Mouse (Mus musculus) embryonic facial prominence, embryonic 14.5 days (tissue): ENCODE data around the gene Akap7. TPM values are rescaled to one million over a fixed set of nuclear protein-coding genes. Genes with fewer than 3 reads are reported as not detected.
A peak's percentile ranks its signal among the peaks of the same experiment; 100 is the strongest.

Source experiments
- ATAC-seq: fragments of 200-750 bp; cut with Nextera tagmentation; 2 replicates; pipeline ENCODE4 v1.8.0; 2017; ENCODE audit warnings: low read depth, moderate number of reproducible peaks, moderate TSS enrichment
- DNase-seq: peaks from one replicate; pipeline ENCODE4 v3.0.0-alpha.2; 2015; ENCODE audit warnings: low spot score
- H3K27ac ChIP-seq: fragments of 300-500 bp; sonication (generic); replicated peaks from 2 replicates; pipeline ENCODE4 v1.5.1; 2014; ENCODE audit warnings: low read depth, mild to moderate bottlenecking, low read length, moderate library complexity
- H3K27me3 ChIP-seq: fragments of 300-500 bp; sonication (generic); replicated peaks from 2 replicates; pipeline ENCODE4 v1.6.1; 2014; ENCODE audit warnings: low read length; ENCODE audit not compliant: control insufficient read depth, insufficient read depth
- H3K36me3 ChIP-seq: fragments of 300-500 bp; sonication (generic); 2 replicates; pipeline ENCODE4 v1.6.1; 2014; ENCODE audit warnings: low read length, mixed read lengths; ENCODE audit not compliant: control insufficient read depth, insufficient read depth
- H3K4me1 ChIP-seq: fragments of 300-500 bp; sonication (generic); 2 replicates; pipeline ENCODE4 v1.6.1; 2014; ENCODE audit warnings: antibody characterized with exemption, low read length; ENCODE audit not compliant: control insufficient read depth, insufficient read depth
- H3K4me2 ChIP-seq: fragments of 300-500 bp; sonication (generic); 2 replicates; pipeline ENCODE4 v1.6.1; 2014; ENCODE audit warnings: low read depth, mild to moderate bottlenecking, low read length, moderate library complexity, mixed read lengths
- H3K4me3 ChIP-seq: fragments of 300-500 bp; sonication (generic); 2 replicates; pipeline ENCODE4 v1.5.1; 2014; ENCODE audit warnings: low read depth, mild to moderate bottlenecking, low read length
- H3K9ac ChIP-seq: fragments of 300-500 bp; sonication (generic); 2 replicates; pipeline ENCODE4 v1.6.1; 2014; ENCODE audit warnings: low read depth, mild to moderate bottlenecking, low read length, moderate library complexity, mixed read lengths
- H3K9me3 ChIP-seq: fragments of 300-500 bp; sonication (generic); 2 replicates; pipeline ENCODE4 v1.6.1; 2016; ENCODE audit warnings: low read length; ENCODE audit not compliant: control insufficient read depth
- WGBS: fragments of 180-500 bp; shearing (Covaris S2); extraction: QIAGEN DNeasy Blood & Tissue Kit; methylation state at CpG from one replicate; pipeline ENCODE4 v1.1.7; 2014; 5-methylcytosine and 5-hydroxymethylcytosine counted together
- polyA plus RNA-seq: library from polyadenylated mRNA; unstranded; fragments of >200 nt; fragmentation: Nextera tagmentation; extraction: Ambion mirVana; gene quantifications from 2 replicates; pipeline ENCODE4 v1.2.1, GENCODE M21; 2014

Gene Akap7
- polyA plus RNA-seq, 1 experiment from 2014 or later = 17.5 TPM

GRCm38 (mm10) chr10:25309996-25310395, 2.3 kb upstream of the Akap7 start:
- DNase-seq (no peak), ATAC-seq (no peak)
- Histone ChIP-seq H3K4me1 (peaks cover 9% of the 10 kb centered on the region), H3K9ac (no peak overlapping the region), H3K27ac (no peak overlapping the region), H3K4me3 (no peak overlapping the region), H3K4me2 (no peak overlapping the region), H3K36me3 (no peaks in the 10 kb centered on the region), H3K27me3 (no peaks in the 10 kb centered on the region), H3K9me3 (no peaks in the 10 kb centered on the region)
- 74% methylated on average over 5 of the region's 5 CpGs for WGBS

GRCm38 (mm10) chr10:25305146-25305545, 2.5 kb downstream of the Akap7 start:
- WGBS = 54% methylated on average over 6 of the region's 6 CpGs
- Histone ChIP-seq H3K4me1 (no peaks in the 10 kb centered on the region), H3K4me3 (no peak overlapping the region), H3K36me3 (no peaks in the 10 kb centered on the region), H3K4me2 (no peak overlapping the region), H3K27ac (no peak overlapping the region), H3K9ac (no peak overlapping the region), H3K27me3 (no peaks in the 10 kb centered on the region), H3K9me3 (no peaks in the 10 kb centered on the region)
- ATAC-seq (no peak), DNase-seq (no peak)

- 93% methylated on average over 2 of the region's 2 CpGs for WGBS
- no peak overlapping the region for H3K27ac ChIP-seq
These were observed 3.1 kb downstream of the Akap7 start for GRCm38 (mm10) chr10:25304608-25305007.

GRCm38 (mm10) chr10:25299031-25299529, 8.6 kb downstream of the Akap7 start:
- DNase-seq (no peak), ATAC-seq (no peak)
- Histone ChIP-seq H3K4me3 (no peak overlapping the region), H3K27me3 (no peaks in the 10 kb centered on the region), H3K36me3 (no peaks in the 10 kb centered on the region), H3K9ac (no peak overlapping the region), H3K27ac (no peak overlapping the region), H3K9me3 (no peaks in the 10 kb centered on the region), H3K4me2 (no peak overlapping the region), H3K4me1 (peaks cover 19% of the 10 kb centered on the region)
- WGBS = 96% methylated on average over 15 of the region's 15 CpGs

More at GRCm38 (mm10) chr10:25304608-25305007, 3.1 kb downstream of the Akap7 start:
- no peaks in the 10 kb centered on the region for H3K9me3 ChIP-seq
- H3K4me1 ChIP-seq = no peaks in the 10 kb centered on the region
- no peak for DNase-seq
- H3K9ac ChIP-seq = no peak overlapping the region
- H3K4me2 ChIP-seq = no peak overlapping the region
- H3K27me3 ChIP-seq = no peaks in the 10 kb centered on the region
- no peak for ATAC-seq
- no peak overlapping the region for H3K4me3 ChIP-seq
- H3K36me3 ChIP-seq = no peaks in the 10 kb centered on the region

GRCm38 (mm10) chr10:25298264-25298671, 9.4 kb downstream of the Akap7 start:
- DNase-seq (no peak), ATAC-seq (no peak)
- Histone ChIP-seq H3K4me1 (peaks cover 19% of the 10 kb centered on the region), H3K4me3 (peak overlapping the region; percentile 61; the same call in 1 of the 2 replicates), H3K9me3 (no peaks in the 10 kb centered on the region), H3K27ac (peak overlapping the region; percentile 95), H3K4me2 (peak overlapping the region; percentile 64), H3K9ac (peak overlapping the region; percentile 77), H3K27me3 (no peaks in the 10 kb centered on the region), H3K36me3 (no peaks in the 10 kb centered on the region)
- WGBS = 89% methylated on average over 4 of the region's 4 CpGs

- peak; percentile 39 for DNase-seq
- no peak; the same call in 1 of the 2 replicates for ATAC-seq
- WGBS = 12% methylated on average over 12 of the region's 12 CpGs
These were observed 9.9 kb downstream of the Akap7 start for GRCm38 (mm10) chr10:25297666-25298263.

GRCm38 (mm10) chr10:25296657-25297369, 10.9 kb downstream of the Akap7 start:
- Histone ChIP-seq H3K4me1 (peaks cover 19% of the 10 kb centered on the region), H3K27me3 (no peaks in the 10 kb centered on the region), H3K27ac (peak overlapping the region; percentile 95), H3K4me3 (peak overlapping the region; percentile 61), H3K4me2 (peak overlapping the region; percentile 64), H3K9ac (peak overlapping the region; percentile 77), H3K36me3 (no peaks in the 10 kb centered on the region), H3K9me3 (no peaks in the 10 kb centered on the region)
- ATAC-seq = peak; percentile 96
- WGBS = under 1% methylated on average over 17 of the region's 81 CpGs
- peak; percentile 93 for DNase-seq

More at GRCm38 (mm10) chr10:25297666-25298263, 9.9 kb downstream of the Akap7 start:
- H3K9me3 ChIP-seq = no peaks in the 10 kb centered on the region
- H3K27me3 ChIP-seq = no peaks in the 10 kb centered on the region
- H3K4me1 ChIP-seq = peaks cover 19% of the 10 kb centered on the region
- peak overlapping the region; percentile 61 for H3K4me3 ChIP-seq
- H3K36me3 ChIP-seq = no peaks in the 10 kb centered on the region
- H3K4me2 ChIP-seq = peak overlapping the region; percentile 64
- peak overlapping the region; percentile 95 for H3K27ac ChIP-seq
- peak overlapping the region; percentile 77 for H3K9ac ChIP-seq

- no peak for ATAC-seq
- peak overlapping the region; percentile 77 for H3K9ac ChIP-seq
- no peak for DNase-seq
- peak overlapping the region; percentile 61 for H3K4me3 ChIP-seq
- H3K36me3 ChIP-seq = no peaks in the 10 kb centered on the region
- H3K27me3 ChIP-seq = no peaks in the 10 kb centered on the region
- peaks cover 19% of the 10 kb centered on the region for H3K4me1 ChIP-seq
- peak overlapping the region; percentile 95 for H3K27ac ChIP-seq
- H3K9me3 ChIP-seq = no peaks in the 10 kb centered on the region
- H3K4me2 ChIP-seq = peak overlapping the region; percentile 64
- 35% methylated on average over 8 of the region's 8 CpGs for WGBS
These were observed 11.4 kb downstream of the Akap7 start for GRCm38 (mm10) chr10:25296286-25296656.
